Mouse (Mus musculus): Measurements from ENCODE around the gene Rbm4. TPM values are rescaled to one million over a fixed set of nuclear protein-coding genes. Genes with fewer than 3 reads are reported as not detected.
"Not testable (repeated sequence)": the region's sequence is repeated elsewhere in the genome, so short reads cannot be mapped to it uniquely, and the experiment has no call there.

Gene Rbm4
- total RNA-seq, 4 experiments from 2014 or later = 79.4 to 87.1 (median 84.8) TPM

GRCm38 (mm10) chr19:4797846-4798245 is 4.1 kb upstream of the Rbm4 start:
- no peak for DNase-seq (ENCODE audit: low spot score in 2 of 2)

DNA sequence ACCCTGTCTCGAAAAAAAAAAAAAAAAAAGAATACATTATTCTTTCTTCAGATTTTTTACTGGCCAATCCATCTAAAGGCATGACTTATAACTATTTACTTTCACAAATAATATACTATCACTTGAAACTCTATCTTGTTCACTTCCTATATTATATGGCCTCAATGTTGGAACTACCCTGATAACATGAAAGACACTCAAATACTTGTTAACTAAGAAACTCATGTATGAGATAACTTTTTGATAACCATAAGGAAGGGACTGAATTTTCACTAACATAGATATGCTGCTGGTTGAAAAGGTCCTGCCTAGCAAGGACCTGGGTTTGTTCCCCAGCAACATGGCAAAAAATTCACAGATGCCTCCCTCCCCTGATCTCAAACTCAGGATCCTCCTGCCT is 2.2 kb upstream of the Rbm4 start:
- no peak for DNase-seq (ENCODE audit: low spot score in 2 of 2)

GRCm38 (mm10) chr19:4793281-4793830 is 345 bp downstream of the Rbm4 start:
- no peak for DNase-seq (ENCODE audit: low spot score in 2 of 2)

- DNase-seq (ENCODE audit: low spot score in 2 of 2) = no peak
Measured at GRCm38 (mm10) chr19:4786313-4786712, 7.4 kb downstream of the Rbm4 start.

DNA sequence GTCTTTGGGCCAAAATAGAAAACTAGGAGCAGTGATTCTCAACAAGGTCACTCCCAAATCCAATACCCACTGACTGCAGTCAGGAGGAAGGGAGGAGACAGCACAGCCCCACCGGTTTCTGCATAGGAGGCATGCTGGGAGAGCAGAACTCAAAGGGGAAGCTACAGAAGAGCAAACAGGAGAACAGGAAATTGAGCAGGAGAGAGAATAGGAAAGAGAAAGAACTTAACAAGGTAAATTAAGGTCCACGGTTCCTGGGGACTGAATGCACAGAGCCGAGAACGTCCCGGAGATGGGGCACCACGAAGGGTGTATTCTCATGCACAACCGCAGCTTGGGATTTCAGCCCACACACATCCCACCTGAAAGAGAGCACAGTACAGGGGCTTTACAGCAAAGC is 8.5 kb downstream of the Rbm4 start:
- no peak for DNase-seq (ENCODE audit: low spot score in 2 of 2)

DNA sequence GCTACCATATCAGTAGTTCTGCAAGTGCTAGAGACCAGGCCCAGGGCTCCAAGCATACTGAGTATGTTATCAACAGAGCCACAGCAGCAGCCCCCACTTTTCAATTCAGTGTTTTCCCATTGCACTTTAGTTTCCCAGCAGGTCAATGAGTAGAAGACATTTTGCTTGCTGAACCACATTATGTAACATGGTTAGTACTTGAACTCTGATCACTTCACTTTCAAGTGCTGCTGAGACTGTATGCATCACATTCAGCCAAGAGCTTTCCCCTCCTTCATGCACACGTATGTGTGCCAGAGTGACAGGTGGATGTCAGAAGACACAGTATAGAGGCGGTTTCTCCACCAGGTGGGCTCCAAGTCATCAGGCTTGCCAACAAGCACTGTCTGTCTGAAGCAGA is 10.8 kb downstream of the Rbm4 start:
- no peak for DNase-seq (ENCODE audit: low spot score in 2 of 2)

DNA sequence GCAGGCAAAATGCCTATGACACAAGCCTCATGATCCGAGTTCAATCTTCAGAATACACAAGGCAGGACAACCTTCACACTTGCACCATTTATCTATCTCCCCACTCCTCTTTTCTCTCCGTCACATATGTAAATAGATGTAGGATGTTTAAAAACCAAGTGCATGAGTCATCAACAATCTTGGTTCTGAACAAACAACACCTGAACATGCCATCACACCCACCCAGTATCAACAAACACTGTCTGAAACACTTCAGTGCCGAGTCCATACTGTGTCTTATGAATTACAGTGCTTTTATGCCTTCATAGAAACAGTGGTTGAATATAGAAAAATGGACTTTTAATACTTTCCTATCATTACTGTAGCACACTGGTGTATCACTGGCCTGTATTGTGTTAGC is 20.9 kb downstream of the Rbm4 start:
- no peak for DNase-seq (ENCODE audit: low spot score in 2 of 2)

GRCm38 (mm10) chr19:4767507-4768148 is 26.1 kb downstream of the Rbm4 start:
- DNase-seq (ENCODE audit: low spot score in 2 of 2) = no peak

DNA sequence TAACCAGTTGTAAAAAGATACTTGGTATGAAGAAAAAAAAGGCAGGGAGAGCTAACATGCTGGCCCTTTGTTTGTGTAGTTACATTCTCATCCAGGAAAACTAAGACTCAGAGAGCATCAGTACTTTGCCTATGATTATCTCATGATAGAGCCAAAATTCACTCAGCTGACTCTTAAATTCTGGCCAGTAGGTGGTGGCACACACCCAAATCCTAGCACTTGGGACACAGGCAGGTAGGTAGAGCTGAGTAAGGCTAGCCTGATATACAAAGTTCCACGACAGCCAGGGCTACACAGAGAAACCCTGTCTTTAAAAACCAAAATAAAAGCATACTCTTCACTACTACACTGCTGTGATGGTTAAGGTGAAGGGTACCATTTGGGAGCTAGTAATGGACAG is 30.8 kb downstream of the Rbm4 start:
- DNase-seq (ENCODE audit: low spot score in 2 of 2) = no peak

- DNase-seq (ENCODE audit: low spot score in 2 of 2) = not testable (repeated sequence)
Measured at GRCm38 (mm10) chr19:4760544-4760943, 33.2 kb downstream of the Rbm4 start.

- no peak for DNase-seq (ENCODE audit: low spot score in 2 of 2)
Measured at GRCm38 (mm10) chr19:4756921-4757320, 36.8 kb downstream of the Rbm4 start.

DNA sequence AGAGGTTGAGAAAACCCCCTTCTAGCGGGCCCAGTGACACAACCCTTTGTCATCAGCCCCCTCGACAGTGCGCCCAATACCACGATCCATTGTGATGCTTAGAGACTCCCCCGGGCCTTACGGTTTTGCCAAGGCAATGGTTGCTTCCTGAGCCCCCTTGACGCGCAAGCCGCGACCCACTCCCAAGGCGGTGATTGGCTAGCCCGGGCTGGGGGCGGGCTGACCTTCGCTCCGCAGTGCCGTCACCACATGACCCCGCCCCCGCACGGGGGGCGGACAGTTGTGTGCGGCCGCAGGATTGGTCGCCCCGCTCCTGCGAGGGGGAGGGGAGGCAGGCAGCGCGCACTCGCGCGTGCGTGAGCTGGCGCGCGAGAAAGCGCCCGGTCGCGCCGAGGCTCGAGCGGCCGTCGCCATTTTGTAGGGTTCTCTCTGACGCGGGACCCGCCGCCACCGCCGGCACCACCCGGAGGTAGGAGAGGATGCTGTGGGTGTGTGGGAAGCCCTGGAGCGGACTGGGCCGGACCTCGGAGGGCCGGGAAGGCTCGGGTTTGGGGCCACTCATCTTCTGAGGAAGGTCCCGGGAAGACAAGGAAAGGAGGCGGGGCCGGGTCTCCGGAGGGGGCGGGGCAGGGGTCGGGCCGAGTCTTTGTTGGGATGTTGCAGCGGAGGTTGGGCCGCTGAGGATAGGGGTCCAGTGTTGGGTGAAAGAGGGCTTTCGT is 37.3 kb downstream of the Rbm4 start, which contains the start of gene Rbm4b:
Gene Rbm4b (plus strand): TSS at position 305 of the 719 bp plus-strand sequence.
- DNase-seq (ENCODE audit: low spot score in 2 of 2) = peak; percentile 94 to 96

GRCm38 (mm10) chr19:4755565-4756192 is 38.0 kb downstream of the Rbm4 start:
- peak; percentile 89 to 90 for DNase-seq (ENCODE audit: low spot score in 2 of 2)

GRCm38 (mm10) chr19:4749975-4750374 is 43.7 kb downstream of the Rbm4 start:
- DNase-seq (ENCODE audit: low spot score in 2 of 2) = no peak

DNA sequence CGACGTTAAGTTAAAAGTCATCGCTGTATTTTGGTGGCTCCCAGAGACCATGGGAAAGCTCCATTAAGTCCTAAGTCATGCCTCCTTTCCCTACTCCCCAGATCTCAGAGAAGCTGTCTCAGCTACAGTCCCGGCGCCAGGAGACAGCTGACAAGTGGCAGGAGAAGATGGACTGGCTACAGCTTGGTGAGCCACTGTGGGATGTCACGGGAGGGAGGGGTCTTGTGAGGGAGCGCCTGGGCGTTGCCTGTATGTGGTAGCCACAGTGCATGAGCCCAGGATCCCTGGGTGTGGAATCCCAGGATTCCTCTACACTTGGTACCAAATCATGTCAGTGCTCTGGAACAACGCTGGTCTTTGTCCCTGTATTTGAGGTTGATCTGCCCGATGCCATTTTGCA is 45.2 kb downstream of the Rbm4 start:
- no peak for DNase-seq (ENCODE audit: low spot score in 2 of 2)

DNA sequence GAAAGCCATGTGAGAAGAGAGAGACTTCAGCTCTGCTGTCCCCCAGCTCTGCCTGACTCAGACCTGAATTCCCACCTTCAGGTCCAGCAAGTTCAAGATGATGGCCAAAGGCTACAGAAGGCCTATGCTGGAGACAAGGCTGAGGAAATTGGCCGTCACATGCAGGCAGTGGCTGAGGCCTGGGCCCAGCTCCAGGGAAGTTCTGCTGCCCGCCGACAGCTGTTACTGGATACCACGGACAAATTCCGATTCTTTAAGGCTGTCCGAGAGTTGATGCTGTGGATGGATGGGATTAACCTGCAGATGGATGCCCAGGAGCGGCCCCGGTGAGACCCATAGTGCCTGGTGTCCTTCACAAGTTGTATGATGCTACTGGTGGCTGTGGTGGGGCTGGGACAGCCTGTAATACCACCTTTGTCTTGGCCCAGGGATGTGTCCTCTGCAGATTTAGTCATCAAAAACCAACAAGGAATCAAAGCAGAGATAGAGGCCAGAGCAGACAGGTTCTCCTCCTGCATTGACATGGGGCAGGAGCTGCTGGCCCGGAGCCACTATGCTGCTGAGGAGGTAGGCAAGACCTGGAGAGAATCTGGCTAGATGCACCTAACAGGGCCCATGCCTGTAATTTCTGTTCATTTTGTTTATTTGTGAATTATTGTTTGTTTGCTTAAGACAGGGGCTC is 45.9 kb downstream of the Rbm4 start:
- DNase-seq (ENCODE audit: low spot score in 2 of 2) = no peak

- no peak for DNase-seq (ENCODE audit: low spot score in 2 of 2)
Measured at GRCm38 (mm10) chr19:4746611-4747010, 47.1 kb downstream of the Rbm4 start.

- no peak for DNase-seq (ENCODE audit: low spot score in 2 of 2)
Measured at GRCm38 (mm10) chr19:4745681-4746080, 48.0 kb downstream of the Rbm4 start.

DNA sequence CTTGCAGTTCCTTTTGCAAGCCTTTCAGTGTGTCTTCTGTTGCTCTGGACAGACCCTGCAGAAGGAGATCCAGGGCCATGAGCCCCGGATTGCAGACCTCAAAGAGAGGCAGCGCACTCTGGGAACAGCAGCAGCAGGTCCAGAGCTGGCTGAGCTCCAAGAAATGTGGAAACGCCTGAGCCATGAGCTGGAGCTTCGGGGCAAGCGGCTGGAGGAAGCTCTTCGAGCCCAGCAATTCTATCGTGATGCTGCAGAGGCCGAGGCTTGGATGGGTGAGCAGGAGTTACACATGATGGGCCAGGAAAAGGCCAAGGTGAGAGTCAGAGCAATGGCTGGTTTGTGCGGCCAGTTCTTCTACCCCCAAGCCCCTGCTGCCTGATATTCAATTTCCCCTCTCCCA is 48.6 kb downstream of the Rbm4 start:
- no peak for DNase-seq (ENCODE audit: low spot score in 2 of 2)

DNA sequence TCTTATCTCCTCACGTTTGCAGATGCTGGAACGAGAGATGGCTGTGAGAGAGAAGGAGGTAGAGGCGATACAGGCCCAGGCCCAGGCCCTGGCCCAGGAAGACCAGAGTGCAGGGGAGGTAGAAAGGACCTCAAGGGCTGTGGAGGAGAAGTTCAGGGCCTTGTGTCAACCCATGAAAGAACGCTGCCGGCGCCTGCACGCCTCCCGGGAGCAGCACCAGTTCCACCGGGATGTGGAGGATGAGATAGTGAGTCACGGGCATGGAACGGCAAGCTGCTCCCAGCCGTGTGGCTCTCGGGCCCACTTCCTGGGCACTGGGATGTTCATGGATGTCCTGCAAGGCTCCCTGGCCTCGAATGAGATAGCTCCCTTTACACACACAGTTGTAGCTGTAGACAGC is 49.7 kb downstream of the Rbm4 start:
- no peak for DNase-seq (ENCODE audit: low spot score in 2 of 2)

DNA sequence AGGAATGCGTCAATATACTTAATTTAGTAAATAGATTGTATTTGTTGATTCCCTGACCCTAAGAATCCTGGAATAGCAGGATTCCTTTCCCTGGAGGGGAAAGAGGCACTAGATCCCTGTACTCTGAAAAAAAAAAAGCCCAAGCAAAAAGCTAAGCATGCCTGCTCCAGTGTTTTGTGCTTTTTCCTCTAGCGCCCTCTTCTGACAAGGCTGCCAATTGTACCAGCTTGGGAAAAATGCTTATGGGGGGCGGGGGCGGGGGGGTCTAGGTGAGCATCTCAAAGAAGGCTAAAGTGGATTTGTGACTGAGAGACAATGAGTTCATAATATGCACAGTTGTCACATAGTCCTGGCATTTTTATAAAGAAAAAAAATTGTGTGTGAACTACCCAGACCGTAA is 50.2 kb downstream of the Rbm4 start:
- DNase-seq (ENCODE audit: low spot score in 2 of 2) = no peak

- DNase-seq (ENCODE audit: low spot score in 2 of 2) = no peak
Measured at GRCm38 (mm10) chr19:4742229-4742628, 51.5 kb downstream of the Rbm4 start.
